Mouse (Mus musculus): ENCODE measurements around the gene Nav1. TPM values are rescaled to one million over a fixed set of nuclear protein-coding genes. Genes with fewer than 3 reads are reported as not detected.

Gene Nav1
- total RNA-seq, 2 experiments from 2014 or later: 232 to 237 TPM

GRCm38 (mm10) chr1:135401452-135402110 is 205.5 kb downstream of the Nav1 start:
- no peak for DNase-seq
- intact Hi-C loops (cut with DNase I): no loop called here

GRCm38 (mm10) chr1:135399466-135399865 is 207.6 kb downstream of the Nav1 start:
- intact Hi-C loops (cut with DNase I): no loop called here
- no peak for DNase-seq

GRCm38 (mm10) chr1:135385161-135385560 is 221.9 kb downstream of the Nav1 start:
- DNase-seq: no peak
- intact Hi-C loops (cut with DNase I): no loop called here

Small RNA genes within 50 kb of the gene (microRNA-seq; reads per million reads assigned to microRNA genes)
- gene Mir1231: 4.2 reads per million, percentile 9 among the genes with 10 or more reads in this experiment

Other genes starting within 250 kb of the Nav1 start
- 10 to 100 TPM; 75.2 to 79.1 TPM for gene Shisa4, start 232.1 kb downstream of the Nav1 start, total RNA-seq (2021)
- gene Ipo9, start 176.8 kb downstream of the Nav1 start, total RNA-seq (2021): 100 to 1,000 TPM; 170 to 180 TPM
- gene Csrp1, start 112.8 kb upstream of the Nav1 start, total RNA-seq (2021): 10 to 100 TPM; 31.2 to 32.8 TPM
- 10 to 100 TPM; 11.2 to 12.9 TPM for gene Phlda3, start 158.8 kb upstream of the Nav1 start, total RNA-seq (2021)
- gene Tnni1, start 172.1 kb upstream of the Nav1 start, total RNA-seq (2021): not detected
- under 1 TPM; 0.64 to 0.86 TPM for gene Lad1, start 211.3 kb upstream of the Nav1 start, total RNA-seq (2021)
- under 1 TPM; 0.62 to 0.85 TPM for gene Tnnt2, start 229.1 kb upstream of the Nav1 start, total RNA-seq (2021)